Comparison of ENCODE assay signal across 16 mouse cellular contexts in genomic region chr1:162832574-162832953, GRCm38 (mm10). TPM values are rescaled to one million over a fixed set of nuclear protein-coding genes. Genes with fewer than 3 reads are reported as not detected.
DNase-seq lines count a peak whose midpoint lies in the region; ATAC-seq and TF ChIP-seq lines count a peak whose summit lies in the region.
"Had no signal": no experiment of that assay in that cellular context is flagged by ENCODE, and none has a peak within 500 bp of the region (broad histone marks: within the 10 kb centered on the region; RNA-seq: fewer than 3 reads in every experiment).

No protein-coding gene starts in this region.

- H3K4me2 ChIP-seq in heart, embryonic 15.5 days, result peak overlapping the region; percentile 23; the same call in 1 of the 2 replicates
- peak overlapping the region; percentile 31 for H3K4me2 ChIP-seq in forebrain, postnatal 0 days (ENCODE audit: low read depth)
- no peak overlapping the region for H3K4me2 ChIP-seq in limb, embryonic 11.5 days (ENCODE audit: low read depth, severe bottlenecking)
- peak overlapping the region; percentile 12 for H3K4me2 ChIP-seq in neural tube, embryonic 11.5 days (ENCODE audit: low read depth)
- H3K4me2 ChIP-seq: embryonic facial prominence, embryonic 15.5 days; liver, embryonic 13.5 days had no signal

- H3K27me3 ChIP-seq in heart, embryonic 15.5 days, result no peaks in the 10 kb centered on the region
- no peaks in the 10 kb centered on the region for H3K27me3 ChIP-seq in forebrain, postnatal 0 days (ENCODE audit: insufficient read depth, low read length)
- no peaks in the 10 kb centered on the region for H3K27me3 ChIP-seq in limb, embryonic 11.5 days (ENCODE audit: control insufficient read depth, insufficient read depth, low read length)
- no peaks in the 10 kb centered on the region for H3K27me3 ChIP-seq in neural tube, embryonic 11.5 days (ENCODE audit: control insufficient read depth, insufficient read depth, low read length)
- H3K27me3 ChIP-seq: embryonic facial prominence, embryonic 15.5 days; liver, embryonic 13.5 days had no signal

- no peak for DNase-seq in heart, postnatal 14 days
- DNase-seq in forebrain, postnatal 0 days, result no peak
- no peak for DNase-seq in limb, embryonic 11.5 days (ENCODE audit: low spot score)
- DNase-seq in neural tube, embryonic 11.5 days (ENCODE audit: low spot score), result no peak
- DNase-seq in adipocyte (ENCODE audit: low spot score), result no peak
- DNase-seq in layer of hippocampus, postnatal 36 days, result no peak
- DNase-seq in urinary bladder, adult 18-20 months (ENCODE audit: low spot score in 2 of 2), result no peak
- DNase-seq: cerebellum, adult 8-10 months; kidney, adult 8-10 months; layer of hippocampus, adult 9-11 months; liver, embryonic 13.5 days; thymus, postnatal 25 days had no signal

- H3K36me3 ChIP-seq in heart, embryonic 15.5 days, result no peaks in the 10 kb centered on the region
- 0 out of 2 replicates have a peak, but pooled peaks cover 3% of the 10 kb centered on the region for H3K36me3 ChIP-seq in forebrain, postnatal 0 days (ENCODE audit: insufficient read depth)
- H3K36me3 ChIP-seq in limb, embryonic 11.5 days (ENCODE audit: control insufficient read depth, insufficient read depth, low read length), result no peaks in the 10 kb centered on the region
- no peaks in the 10 kb centered on the region for H3K36me3 ChIP-seq in neural tube, embryonic 11.5 days (ENCODE audit: control insufficient read depth, insufficient read depth, low read length)
- H3K36me3 ChIP-seq: embryonic facial prominence, embryonic 15.5 days; G1E; liver, embryonic 13.5 days had no signal

- no peaks in the 10 kb centered on the region for H3K9me3 ChIP-seq in heart, embryonic 15.5 days (replicated peaks)
- no peaks in the 10 kb centered on the region for H3K9me3 ChIP-seq in forebrain, postnatal 0 days (ENCODE audit: low read length)
- no peaks in the 10 kb centered on the region for H3K9me3 ChIP-seq in limb, embryonic 11.5 days (ENCODE audit: control insufficient read depth, low read length)
- H3K9me3 ChIP-seq in neural tube, embryonic 11.5 days (ENCODE audit: control insufficient read depth, low read length), result no peaks in the 10 kb centered on the region
- H3K9me3 ChIP-seq: embryonic facial prominence, embryonic 15.5 days; G1E; liver, embryonic 13.5 days had no signal

- no peak for ATAC-seq in heart, embryonic 15.5 days (replicated peaks; ENCODE audit: insufficient number of reproducible peaks, insufficient read depth, low FRiP score, low read depth)
- peak; percentile 45 for ATAC-seq in forebrain, postnatal 0 days
- peak; percentile 24; the same call in 1 of the 2 replicates for ATAC-seq in limb, embryonic 11.5 days (ENCODE audit: insufficient number of reproducible peaks, low FRiP score, low TSS enrichment, low read depth)
- peak; percentile 61 for ATAC-seq in neural tube, embryonic 11.5 days (ENCODE audit: insufficient read depth, low FRiP score, low TSS enrichment)

- intact Hi-C loops in heart, postnatal 14 days (cut with DNase I), result no loop called here

- no peaks in the 10 kb centered on the region; the same call in 1 of the 2 replicates for H3K4me1 ChIP-seq in heart, embryonic 15.5 days (replicated peaks)
- H3K4me1 ChIP-seq in forebrain, postnatal 0 days (ENCODE audit: insufficient read depth), result 0 out of 2 replicates have a peak, but pooled peaks cover 6% of the 10 kb centered on the region
- H3K4me1 ChIP-seq in limb, embryonic 11.5 days (ENCODE audit: control insufficient read depth, insufficient read depth, low read length), result 0 out of 2 replicates have a peak, but pooled peaks cover 3% of the 10 kb centered on the region
- peaks cover 6% of the 10 kb centered on the region; the same call in 1 of the 2 replicates for H3K4me1 ChIP-seq in neural tube, embryonic 11.5 days (ENCODE audit: control insufficient read depth, insufficient read depth, low read length)
- H3K4me1 ChIP-seq: liver, embryonic 13.5 days had no signal

- H3K9ac ChIP-seq in heart, embryonic 15.5 days, result no peak overlapping the region
- no peak overlapping the region for H3K9ac ChIP-seq in forebrain, postnatal 0 days
- no peak overlapping the region for H3K9ac ChIP-seq in limb, embryonic 11.5 days (ENCODE audit: low read length)
- no peak overlapping the region; the same call in 1 of the 2 replicates for H3K9ac ChIP-seq in neural tube, embryonic 11.5 days (ENCODE audit: low read length)
- H3K9ac ChIP-seq: embryonic facial prominence, embryonic 15.5 days; liver, embryonic 13.5 days had no signal

- WGBS in heart, embryonic 15.5 days, result 60% methylated on average over 5 of the region's 5 CpGs
- 15% methylated on average over 5 of the region's 5 CpGs for WGBS in forebrain, postnatal 0 days
- 54% methylated on average over 5 of the region's 5 CpGs for WGBS in limb, embryonic 11.5 days
- 32% methylated on average over 5 of the region's 5 CpGs for WGBS in neural tube, embryonic 11.5 days

- H3K4me3 ChIP-seq in heart, embryonic 15.5 days, result no peak overlapping the region
- no peak overlapping the region for H3K4me3 ChIP-seq in forebrain, postnatal 0 days (ENCODE audit: low read depth, low read length)
- no peak overlapping the region for H3K4me3 ChIP-seq in limb, embryonic 11.5 days (ENCODE audit: low read depth, low read length)
- H3K4me3 ChIP-seq in neural tube, embryonic 11.5 days (ENCODE audit: low read depth, low read length), result no peak overlapping the region
- H3K4me3 ChIP-seq: embryonic facial prominence, embryonic 15.5 days; liver, embryonic 13.5 days had no signal

- no peak overlapping the region for H3K27ac ChIP-seq in heart, embryonic 15.5 days
- H3K27ac ChIP-seq in forebrain, postnatal 0 days (ENCODE audit: low read depth, low read length), result no peak overlapping the region
- no peak overlapping the region; the same call in 1 of the 2 replicates for H3K27ac ChIP-seq in limb, embryonic 11.5 days (replicated peaks; ENCODE audit: low read depth, low read length)
- 0 out of 2 replicates have a peak overlapping the region, but pooled peaks have one; percentile 29 for H3K27ac ChIP-seq in neural tube, embryonic 11.5 days (ENCODE audit: low read depth, low read length)
- H3K27ac ChIP-seq: embryonic facial prominence, embryonic 15.5 days; liver, embryonic 13.5 days; macrophage had no signal

- no peak for TF ChIP-seq CTCF in forebrain, postnatal 0 days (IDR thresholded peaks at IDR 0.05; ENCODE audit: low read depth)

RNA-seq across cellular contexts. Expression of gene Fmo4, which starts 18.8 kb away (rescaled TPM):
- 0.33 and 0.34 TPM in 2 replicates for polyA plus RNA-seq in heart, embryonic 15.5 days (2015; fragmentation: Nextera tagmentation; extraction: Ambion mirVana)
- under 1 TPM in 1 of 2 experiments, not detected in 1; 0.31 TPM for total RNA-seq in heart, postnatal 14 days (2021)
- total RNA-seq in forebrain, postnatal 0 days (2014; rRNA removed), result 0.76 and 0.85 TPM in 2 replicates
- polyA plus RNA-seq in forebrain, postnatal 0 days (2015; fragmentation: Nextera tagmentation; extraction: Ambion mirVana), result 0.09 and 0.17 TPM in 2 replicates
- not detected in 2 replicates for polyA plus RNA-seq in limb, embryonic 11.5 days (2014; fragmentation: Nextera tagmentation; extraction: Ambion mirVana)
- polyA plus RNA-seq in neural tube, embryonic 11.5 days (2014; fragmentation: Nextera tagmentation; extraction: Ambion mirVana), result 0.28 and 0.65 TPM in 2 replicates
- not detected for total RNA-seq in layer of hippocampus, postnatal 36 days (2021)
- polyA plus RNA-seq: macrophage had no signal

RNA-seq across cellular contexts. Expression of gene Fmo1, which starts 33.8 kb away (rescaled TPM):
- 9.1 and 13.1 TPM in 2 replicates for polyA plus RNA-seq in heart, embryonic 15.5 days (2015; fragmentation: Nextera tagmentation; extraction: Ambion mirVana)
- 10 to 100 TPM; 32.4 to 46.2 TPM for total RNA-seq in heart, postnatal 14 days (2021)
- total RNA-seq in forebrain, postnatal 0 days (2014; rRNA removed), result 37.2 and 46.8 TPM in 2 replicates
- polyA plus RNA-seq in forebrain, postnatal 0 days (2015; fragmentation: Nextera tagmentation; extraction: Ambion mirVana), result 28.1 and 33.2 TPM in 2 replicates
- polyA plus RNA-seq in limb, embryonic 11.5 days (2014; fragmentation: Nextera tagmentation; extraction: Ambion mirVana), result 2.8 and 3.1 TPM in 2 replicates
- 5.0 and 5.2 TPM in 2 replicates for polyA plus RNA-seq in neural tube, embryonic 11.5 days (2014; fragmentation: Nextera tagmentation; extraction: Ambion mirVana)
- total RNA-seq in layer of hippocampus, postnatal 36 days (2021), result 10 to 100 TPM; 11.5 to 12.7 TPM
- polyA plus RNA-seq: G1E, macrophage had no signal
